Mouse (Mus musculus): ENCODE measurements at regions not wholly inside any gene's neighbourhood (a gene's known extent, or its start where the extent isn't known, plus 50 kb on each side); places are given as distances from the start of the nearest gene placed in this dataset.

DNA sequence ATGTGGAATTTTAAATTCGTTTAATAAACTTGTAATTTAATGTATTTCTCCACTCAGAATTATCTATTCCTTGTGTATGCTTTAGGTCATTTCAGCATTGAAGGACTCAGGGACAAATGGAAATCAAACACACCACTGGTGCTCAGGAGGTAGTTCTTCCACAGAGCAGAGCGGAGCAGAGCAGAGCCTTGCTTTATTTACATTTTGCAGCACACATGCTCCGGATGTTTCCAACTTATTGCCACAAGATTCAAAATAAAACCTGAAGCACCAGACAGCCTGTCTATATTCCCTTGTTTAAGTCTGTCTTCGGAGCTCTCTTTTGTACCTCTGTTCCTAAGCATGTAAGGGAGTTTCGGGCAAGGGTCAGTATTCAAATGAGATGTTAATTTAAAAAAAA, 135.2 kb upstream of the Meis2 start:
- no peak for DNase-seq (ENCODE audit: extremely low spot score)

- DNase-seq (ENCODE audit: extremely low spot score): no peak
These were observed 116.2 kb upstream of the Meis2 start for GRCm38 (mm10) chr2:116181861-116182260.

DNA sequence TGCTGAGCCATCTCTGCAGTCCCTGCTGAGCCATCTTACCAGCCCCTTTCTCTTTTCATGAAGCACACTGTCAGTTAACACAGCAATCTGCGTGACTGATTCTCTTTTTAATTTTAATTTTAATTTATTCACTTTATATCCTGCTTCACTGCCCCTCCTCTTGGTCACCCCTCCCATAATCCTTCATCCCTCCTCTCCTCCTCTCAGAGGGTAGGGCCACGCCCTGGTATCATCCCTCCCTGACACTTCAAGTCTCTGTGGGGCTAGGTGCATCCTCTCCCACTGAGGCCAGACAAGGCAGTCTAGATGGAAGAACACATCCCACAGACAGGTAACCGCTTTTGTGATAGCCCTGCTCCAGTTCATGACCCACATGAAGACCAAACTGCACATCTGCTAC, 111.5 kb upstream of the Meis2 start:
- DNase-seq (ENCODE audit: extremely low spot score): no peak

DNA sequence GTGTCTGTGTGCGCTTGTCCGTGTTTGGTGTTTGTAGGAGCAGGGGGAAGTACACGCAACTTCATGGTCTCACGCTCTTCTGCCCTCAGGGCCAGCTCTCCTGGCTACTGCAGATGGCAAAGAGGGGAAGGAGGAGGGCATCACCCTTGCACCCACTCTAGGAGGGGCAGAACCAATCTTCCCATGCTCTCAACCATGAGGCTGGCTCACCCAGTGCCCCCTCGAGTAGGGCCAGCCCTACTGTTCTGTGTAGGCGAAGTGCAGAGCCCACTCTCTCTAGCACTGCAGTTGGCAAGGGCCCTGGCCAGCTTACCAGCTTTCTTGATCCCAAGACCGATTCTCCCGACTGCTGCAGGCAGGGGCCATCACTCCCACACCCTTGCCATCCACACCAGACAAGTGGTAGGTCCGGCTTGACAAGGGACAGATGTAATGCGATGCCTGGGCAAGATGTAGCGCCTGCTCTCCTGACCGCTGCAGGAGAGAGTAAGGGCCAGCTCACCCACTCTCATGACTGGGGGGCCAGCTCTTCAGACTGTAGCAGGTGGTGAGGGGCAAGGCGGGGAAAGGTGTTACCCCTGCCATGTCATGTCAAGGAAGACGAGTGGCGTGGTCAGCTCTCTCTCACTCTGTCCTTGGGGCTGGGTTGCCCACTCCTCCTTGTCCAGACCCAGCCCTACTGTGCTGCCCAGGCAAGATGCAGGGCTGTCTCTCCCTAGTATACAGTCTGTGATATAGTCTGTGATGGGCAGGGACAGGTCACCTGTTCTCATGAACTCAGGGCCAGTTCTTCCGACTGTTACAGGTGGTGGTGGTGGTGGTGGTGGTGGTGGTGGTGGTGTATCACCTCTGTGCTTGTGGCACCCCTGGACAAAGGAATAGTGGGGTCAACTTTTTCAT, 100.5 kb upstream of the Meis2 start:
- no peak for DNase-seq (ENCODE audit: extremely low spot score)

Measured in embryo, embryonic 9.5 days (tissue).